Mouse (Mus musculus): ENCODE measurements around the gene Esyt2.

GRCm38 (mm10) chr12:116414941-116415340 is 133.9 kb downstream of the Esyt2 start:
- no peak for TF ChIP-seq POLR2A (IDR thresholded peaks at IDR 0.05; ENCODE audit: borderline replicate concordance, low read depth, low read length)
- no peak for TF ChIP-seq CTCF (IDR thresholded peaks at IDR 0.05; ENCODE audit: low read depth, low read length)

Data from bone marrow macrophage, adult 2 months (primary cell).